Mouse (Mus musculus) lung, embryonic 16.5 days (tissue): ENCODE measurements around the gene Fbrs. TPM values are rescaled to one million over a fixed set of nuclear protein-coding genes. Genes with fewer than 3 reads are reported as not detected.
"Not testable (repeated sequence)": the region's sequence is repeated elsewhere in the genome, so short reads cannot be mapped to it uniquely, and the experiment has no call there.

Source experiments
- ATAC-seq: fragments of 200-750 bp; cut with Nextera tagmentation; 2 replicates; pipeline ENCODE4 v1.8.0; 2017; ENCODE audit warnings: low read depth, mild to moderate bottlenecking, moderate library complexity
- H3K27ac ChIP-seq: fragments of 300-500 bp; sonication (generic); 2 replicates; pipeline ENCODE4 v1.5.1; 2014; ENCODE audit warnings: mild to moderate bottlenecking, control low read depth, low read length
- H3K27me3 ChIP-seq: fragments of 300-500 bp; sonication (generic); 2 replicates; pipeline ENCODE4 v1.6.1; 2014; ENCODE audit warnings: low read depth, low read length, mixed read lengths; ENCODE audit not compliant: control insufficient read depth, insufficient read depth
- H3K36me3 ChIP-seq: fragments of 300-500 bp; sonication (generic); 2 replicates; pipeline ENCODE4 v1.6.1; 2014; ENCODE audit warnings: low read length; ENCODE audit not compliant: control insufficient read depth, insufficient read depth
- H3K4me1 ChIP-seq: fragments of 300-500 bp; sonication (generic); replicated peaks from 2 replicates; pipeline ENCODE4 v1.6.1; 2014; ENCODE audit warnings: low read length, mixed read lengths; ENCODE audit not compliant: control insufficient read depth, insufficient read depth
- H3K4me2 ChIP-seq: fragments of 300-500 bp; sonication (generic); 2 replicates; pipeline ENCODE4 v1.6.1; 2014; ENCODE audit warnings: low read depth, low read length, control low read depth
- H3K4me3 ChIP-seq: fragments of 300-500 bp; sonication (generic); 2 replicates; pipeline ENCODE4 v1.5.1; 2014; ENCODE audit warnings: mild to moderate bottlenecking, low read length, control low read depth
- H3K9ac ChIP-seq: fragments of 300-500 bp; sonication (generic); 2 replicates; pipeline ENCODE4 v1.6.1; 2014; ENCODE audit warnings: low read length, control low read depth
- H3K9me3 ChIP-seq: fragments of 300-500 bp; sonication (generic); 2 replicates; pipeline ENCODE4 v1.6.1; 2016; ENCODE audit warnings: low read length; ENCODE audit not compliant: control insufficient read depth
- WGBS: fragments of 180-500 bp; shearing (Covaris S2); extraction: QIAGEN DNeasy Blood & Tissue Kit; methylation state at CpG from one replicate; pipeline ENCODE4 v1.1.7; 2014; 5-methylcytosine and 5-hydroxymethylcytosine counted together
- polyA plus RNA-seq: library from polyadenylated mRNA; unstranded; fragments of >200 nt; fragmentation: Nextera tagmentation; extraction: Ambion mirVana; gene quantifications from 2 replicates; pipeline ENCODE4 v1.2.1, GENCODE M21; 2015

Gene Fbrs
- polyA plus RNA-seq, 1 experiment from 2014 or later = 9.9 TPM

DNA sequence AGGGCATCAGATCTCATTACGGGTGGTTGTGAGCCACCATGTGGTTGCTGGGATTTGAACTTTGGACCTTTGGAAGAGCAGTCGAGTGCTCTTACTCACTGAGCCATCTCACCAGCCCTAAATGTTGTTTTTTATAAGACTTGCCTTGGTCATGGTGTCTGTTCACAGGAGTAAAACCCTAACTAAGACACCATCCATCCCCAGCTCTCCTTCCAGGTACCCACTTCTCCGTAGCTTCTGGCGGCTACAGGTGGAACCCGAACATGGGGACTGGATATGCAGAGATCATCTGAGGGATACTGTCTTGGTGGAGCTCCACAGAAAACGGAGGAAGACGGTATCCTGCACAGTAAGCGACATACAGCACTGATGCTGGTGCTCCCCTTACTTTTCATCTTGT, 19.7 kb upstream of the Fbrs start, which contains the start of gene Prr14:
Gene Prr14 (plus strand): TSS at position 301 of the 400 bp plus-strand sequence.
- WGBS = 91% methylated on average over 8 of the region's 8 CpGs
- not testable (repeated sequence) for H3K9me3 ChIP-seq, H3K9ac ChIP-seq, H3K4me1 ChIP-seq, ATAC-seq, H3K27me3 ChIP-seq, H3K4me3 ChIP-seq, H3K27ac ChIP-seq, H3K4me2 ChIP-seq
- H3K36me3 ChIP-seq = peaks cover 28% of the 10 kb centered on the region

DNA sequence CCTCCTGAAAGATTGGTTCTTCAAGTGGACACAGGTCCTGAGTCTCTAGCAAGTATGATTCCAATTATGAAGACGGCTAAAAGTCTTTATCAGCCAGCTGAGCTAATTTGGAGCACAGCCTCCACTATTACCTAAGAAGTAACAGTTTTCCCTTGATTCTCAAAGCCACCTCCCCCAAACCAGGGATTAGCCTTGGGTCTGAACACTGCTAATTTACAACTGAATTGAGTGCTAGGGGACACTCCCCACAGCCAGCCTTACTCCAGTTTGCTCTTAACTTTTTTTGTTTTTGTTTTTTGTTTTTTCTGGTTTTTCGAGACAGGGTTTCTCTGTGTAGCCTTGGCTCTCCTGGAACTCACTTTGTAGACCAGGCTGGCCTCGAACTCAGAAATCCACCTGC, 13.8 kb upstream of the Fbrs start:
- Histone ChIP-seq H3K27me3 (no peaks in the 10 kb centered on the region), H3K4me2 (no peak overlapping the region), H3K27ac (no peak overlapping the region), H3K4me1 (peaks cover 7% of the 10 kb centered on the region; the same call in 1 of the 2 replicates), H3K9me3 (no peaks in the 10 kb centered on the region), H3K4me3 (no peak overlapping the region), H3K9ac (no peak overlapping the region), H3K36me3 (peaks cover 13% of the 10 kb centered on the region)
- WGBS = 92% methylated on average over 3 of the region's 3 CpGs
- ATAC-seq = no peak

GRCm38 (mm10) chr7:127465670-127466069, 13.3 kb upstream of the Fbrs start:
- H3K4me2 ChIP-seq, H3K9ac ChIP-seq, H3K27ac ChIP-seq, H3K36me3 ChIP-seq, H3K9me3 ChIP-seq, ATAC-seq, H3K27me3 ChIP-seq, H3K4me3 ChIP-seq, H3K4me1 ChIP-seq: not testable (repeated sequence)
- WGBS = 97% methylated on average over 2 of the region's 2 CpGs

- no peak overlapping the region for H3K4me3 ChIP-seq
- H3K36me3 ChIP-seq = peaks cover 7% of the 10 kb centered on the region
- H3K27ac ChIP-seq = no peak overlapping the region
- no peaks in the 10 kb centered on the region for H3K27me3 ChIP-seq
- no peak for ATAC-seq
- H3K9me3 ChIP-seq = no peaks in the 10 kb centered on the region
- no peak overlapping the region for H3K9ac ChIP-seq
- peaks cover 7% of the 10 kb centered on the region; the same call in 1 of the 2 replicates for H3K4me1 ChIP-seq
- 93% methylated on average over 4 of the region's 4 CpGs for WGBS
- no peak overlapping the region for H3K4me2 ChIP-seq
Measured at GRCm38 (mm10) chr7:127466606-127467005, 12.4 kb upstream of the Fbrs start.

- peak overlapping the region; percentile 93 for H3K4me2 ChIP-seq
- H3K9me3 ChIP-seq = no peaks in the 10 kb centered on the region
- peak overlapping the region; percentile 91 for H3K9ac ChIP-seq
- H3K27ac ChIP-seq = peak overlapping the region; percentile 99
- 6% methylated on average over 10 of the region's 10 CpGs for WGBS
- H3K4me3 ChIP-seq = peak overlapping the region; percentile 72
- H3K36me3 ChIP-seq = peaks cover 16% of the 10 kb centered on the region
- no peaks in the 10 kb centered on the region for H3K27me3 ChIP-seq
- peak; percentile 13; the same call in 1 of the 2 replicates for ATAC-seq
- peaks cover 16% of the 10 kb centered on the region for H3K4me1 ChIP-seq
Measured at GRCm38 (mm10) chr7:127470011-127470715, 8.8 kb upstream of the Fbrs start.

GRCm38 (mm10) chr7:127470743-127471645, 8.0 kb upstream of the Fbrs start:
- Histone ChIP-seq H3K4me1 (peaks cover 16% of the 10 kb centered on the region), H3K27ac (peak overlapping the region; percentile 99), H3K9me3 (no peaks in the 10 kb centered on the region), H3K9ac (peak overlapping the region; percentile 91), H3K36me3 (peaks cover 23% of the 10 kb centered on the region), H3K4me3 (peak overlapping the region; percentile 72), H3K27me3 (no peaks in the 10 kb centered on the region), H3K4me2 (peak overlapping the region; percentile 93)
- peak; percentile 95 for ATAC-seq
- under 1% methylated on average over 46 of the region's 46 CpGs for WGBS

- WGBS = 0% methylated on average over 23 of the region's 25 CpGs
- peak overlapping the region; percentile 72 for H3K4me3 ChIP-seq
- no peak for ATAC-seq
- peaks cover 29% of the 10 kb centered on the region for H3K36me3 ChIP-seq
- no peaks in the 10 kb centered on the region for H3K9me3 ChIP-seq
- H3K4me2 ChIP-seq = peak overlapping the region; percentile 93
- no peaks in the 10 kb centered on the region for H3K27me3 ChIP-seq
- peak overlapping the region; percentile 91 for H3K9ac ChIP-seq
- peak overlapping the region; percentile 99 for H3K27ac ChIP-seq
- H3K4me1 ChIP-seq = peaks cover 16% of the 10 kb centered on the region
Measured at GRCm38 (mm10) chr7:127471646-127472010, 7.4 kb upstream of the Fbrs start.

DNA sequence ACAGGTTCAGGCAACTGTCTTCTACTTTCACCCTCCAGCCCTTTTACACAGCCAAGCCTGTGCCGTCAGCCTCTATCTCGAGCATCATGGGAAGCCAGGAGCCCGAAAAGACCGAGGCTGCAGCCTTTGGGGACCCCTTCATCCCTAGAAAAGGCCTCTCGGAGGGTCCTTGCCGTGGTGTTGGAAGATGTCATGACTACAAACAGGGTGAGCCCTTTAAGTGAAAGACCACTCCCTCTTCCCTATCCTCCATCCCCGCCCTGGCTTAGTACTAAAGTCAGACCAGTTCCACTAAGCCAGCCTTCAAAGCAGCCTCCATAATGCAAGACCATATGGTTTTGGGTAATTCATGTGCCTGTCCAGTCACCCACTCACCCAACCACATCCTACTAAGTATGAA, 6.9 kb upstream of the Fbrs start:
- no peak for ATAC-seq
- Histone ChIP-seq H3K27ac (peak overlapping the region; percentile 99), H3K4me1 (peaks cover 20% of the 10 kb centered on the region), H3K4me2 (peak overlapping the region; percentile 93), H3K9ac (peak overlapping the region; percentile 91), H3K9me3 (no peaks in the 10 kb centered on the region), H3K27me3 (no peaks in the 10 kb centered on the region), H3K36me3 (peaks cover 29% of the 10 kb centered on the region), H3K4me3 (peak overlapping the region; percentile 72)
- WGBS = under 1% methylated on average over 7 of the region's 7 CpGs

- Histone ChIP-seq H3K4me1 (peaks cover 23% of the 10 kb centered on the region), H3K27me3 (no peaks in the 10 kb centered on the region), H3K36me3 (peaks cover 25% of the 10 kb centered on the region), H3K4me2 (no peak overlapping the region), H3K27ac (no peak overlapping the region), H3K4me3 (no peak overlapping the region), H3K9me3 (no peaks in the 10 kb centered on the region), H3K9ac (no peak overlapping the region)
- WGBS = 76% methylated on average over 5 of the region's 5 CpGs
- no peak for ATAC-seq
Measured at GRCm38 (mm10) chr7:127473705-127474104, 5.3 kb upstream of the Fbrs start.
